Mouse (Mus musculus): ENCODE measurements around the gene Sapcd1.

- TF ChIP-seq POLR2A (IDR thresholded peaks at IDR 0.05; ENCODE audit: low read depth, low read length) (peak; percentile 10), CTCF (conservative IDR thresholded peaks at IDR 0.05; ENCODE audit: insufficient read depth, insufficient read length, low read depth, low read length) (peak; percentile 62)
Measured at GRCm38 (mm10) chr17:35058911-35059892, 31.4 kb upstream of the Sapcd1 start, which contains the start of gene Ddah2.

All from kidney, adult 2 months (tissue).